Mouse (Mus musculus) lung, postnatal 36 days (tissue): ENCODE data around the gene Mfn2.
"Not testable (repeated sequence)": the region's sequence is repeated elsewhere in the genome, so short reads cannot be mapped to it uniquely, and the experiment has no call there.

ENCODE experiments used
- DNase-seq: peaks from one replicate; pipeline ENCODE4 v3.0.0; 2022; ENCODE audit warnings: mixed read lengths

Gene Mfn2

DNA sequence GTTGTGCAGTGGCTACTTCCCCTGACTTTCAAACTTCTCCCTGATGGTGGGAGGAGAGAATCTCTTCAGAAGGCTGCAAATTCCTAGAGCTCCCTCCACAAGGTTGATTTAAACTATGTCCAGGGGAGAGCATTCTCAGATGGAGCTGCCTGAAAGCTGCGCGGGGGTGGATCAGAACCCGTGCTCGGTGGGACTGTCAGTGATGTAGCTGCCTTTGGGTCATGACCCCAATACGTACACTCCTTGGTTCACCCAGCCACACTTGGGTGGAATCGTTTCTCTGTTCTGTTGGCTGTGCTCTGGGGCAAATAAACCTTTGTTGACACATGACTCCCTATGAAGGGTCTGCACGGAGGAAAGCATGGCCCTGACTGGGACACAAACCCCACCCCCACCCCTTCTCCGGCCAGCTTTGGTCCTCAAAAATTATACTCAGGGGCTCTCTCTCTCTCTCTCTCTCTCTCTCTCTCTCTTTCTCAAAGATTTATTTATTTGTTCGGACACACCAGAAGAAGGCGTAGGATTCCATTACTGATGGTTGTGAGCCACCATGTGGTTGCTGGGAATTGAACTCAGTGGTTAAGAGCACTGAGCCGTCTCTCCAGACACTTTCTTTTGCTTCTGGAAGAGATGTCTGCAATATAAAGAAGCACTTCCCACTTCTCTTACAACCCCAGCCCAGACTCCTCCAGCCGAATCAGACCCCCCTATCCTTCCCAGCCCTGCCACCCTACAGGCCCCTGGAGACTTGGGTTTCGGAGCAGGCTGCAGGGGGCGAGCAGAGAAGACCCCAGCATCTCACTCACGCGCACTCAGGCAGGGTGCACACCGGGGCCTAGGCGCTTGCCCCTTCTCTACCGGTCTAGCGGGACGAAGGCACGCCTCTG, 36.7 kb downstream of the Mfn2 start:
- peak; percentile 23 for DNase-seq

DNA sequence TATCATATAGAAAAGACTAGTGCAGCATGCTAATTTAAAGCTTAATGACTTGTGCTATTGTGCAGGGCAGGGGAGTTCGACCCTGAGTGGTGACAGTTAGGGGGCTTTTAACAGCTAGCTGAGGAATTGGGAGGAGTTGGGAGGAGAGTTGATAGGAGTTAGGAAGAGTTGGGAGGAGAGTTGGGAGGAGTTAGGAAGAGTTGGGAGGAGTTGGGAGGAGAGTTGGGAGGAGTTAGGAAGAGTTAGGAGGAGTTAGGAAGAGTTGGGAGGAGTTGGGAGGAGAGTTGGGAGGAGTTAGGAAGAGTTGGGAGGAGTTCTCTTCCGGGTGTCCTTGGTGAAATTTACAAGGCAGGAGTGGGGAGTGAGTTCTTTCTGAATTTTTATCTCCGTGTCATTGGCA, 37.7 kb downstream of the Mfn2 start:
- DNase-seq: peak; percentile 4

- DNase-seq: no peak
These were observed 38.4 kb downstream of the Mfn2 start for GRCm38 (mm10) chr4:147866056-147866455.

DNA sequence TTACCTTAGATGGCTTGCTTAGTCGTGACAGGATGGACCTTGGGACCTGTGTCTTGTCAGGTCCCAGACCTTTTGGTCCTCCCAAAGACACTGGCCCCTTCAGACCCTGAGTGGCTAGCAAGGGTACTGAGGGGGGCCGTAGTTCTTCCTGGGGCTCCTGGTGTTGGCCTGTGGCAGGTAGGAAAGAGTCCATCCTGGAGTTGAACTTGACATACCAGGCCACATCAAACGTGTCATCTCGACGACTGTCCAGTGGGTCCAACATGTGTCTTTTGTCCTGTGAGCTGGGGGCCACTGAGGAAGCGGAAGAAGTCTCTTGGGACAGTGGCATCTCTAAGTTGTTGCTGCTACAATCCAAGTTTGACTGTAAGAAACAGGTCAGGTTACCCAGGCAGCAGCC, 38.9 kb downstream of the Mfn2 start:
- DNase-seq: no peak

- no peak for DNase-seq
These were observed 42.5 kb downstream of the Mfn2 start for GRCm38 (mm10) chr4:147862051-147862450.

GRCm38 (mm10) chr4:147850776-147851175, 53.7 kb downstream of the Mfn2 start:
- DNase-seq: no peak

- no peak for DNase-seq
These were observed 55.9 kb downstream of the Mfn2 start for GRCm38 (mm10) chr4:147848584-147848991.

DNA sequence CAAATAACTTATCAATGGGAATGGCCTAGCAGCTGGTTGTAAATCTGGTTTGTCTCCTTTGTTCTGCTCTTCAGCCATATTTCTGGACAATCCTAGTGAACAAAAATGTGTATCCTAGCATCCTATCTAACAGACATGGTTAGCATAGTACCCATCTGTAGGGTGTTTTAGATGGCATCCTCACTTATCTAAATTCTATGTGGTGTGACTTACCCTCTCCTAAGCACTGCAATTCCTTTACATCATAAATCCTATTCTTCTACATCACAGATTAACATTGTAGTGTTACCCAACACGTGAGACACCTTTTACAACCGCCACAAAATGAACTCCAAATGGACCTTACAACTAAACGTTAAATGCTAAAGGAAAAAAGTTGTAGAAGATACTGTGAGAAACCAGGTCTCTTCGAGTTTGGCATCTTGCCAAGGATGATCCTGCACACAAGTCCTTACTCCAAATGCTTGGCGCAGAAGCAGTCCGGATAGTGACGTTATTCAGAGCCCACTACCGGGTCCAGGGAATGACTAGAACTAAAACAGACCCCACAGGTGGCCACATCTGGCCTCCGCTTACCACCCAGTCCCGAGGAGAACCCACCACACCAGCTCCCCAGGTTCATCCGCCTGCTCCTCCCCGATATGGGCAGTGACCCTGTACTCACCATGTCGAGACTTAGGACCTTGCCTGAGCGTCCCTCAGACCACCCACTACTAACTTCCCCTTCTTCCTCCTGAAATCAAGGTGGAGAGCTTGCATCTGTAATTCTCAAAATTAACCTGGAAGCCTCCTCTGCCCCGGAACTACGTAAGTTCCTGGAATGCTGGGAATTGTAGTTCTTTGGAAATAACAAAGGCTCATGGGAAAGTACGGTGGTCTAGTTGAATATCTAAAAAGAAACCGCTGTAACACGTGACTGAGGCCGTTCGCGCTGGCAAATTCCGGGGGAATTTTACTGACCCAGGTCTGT, 56.6 kb downstream of the Mfn2 start, which contains the start of gene Zfp933:
Gene Zfp933 (minus strand): TSS at position 753 of the 970 bp plus-strand sequence.
- DNase-seq: peak; percentile 92

- DNase-seq: no peak
These were observed 61.6 kb downstream of the Mfn2 start for GRCm38 (mm10) chr4:147842871-147843270.

- DNase-seq: not testable (repeated sequence)
These were observed 65.2 kb downstream of the Mfn2 start for GRCm38 (mm10) chr4:147839282-147839681.

DNA sequence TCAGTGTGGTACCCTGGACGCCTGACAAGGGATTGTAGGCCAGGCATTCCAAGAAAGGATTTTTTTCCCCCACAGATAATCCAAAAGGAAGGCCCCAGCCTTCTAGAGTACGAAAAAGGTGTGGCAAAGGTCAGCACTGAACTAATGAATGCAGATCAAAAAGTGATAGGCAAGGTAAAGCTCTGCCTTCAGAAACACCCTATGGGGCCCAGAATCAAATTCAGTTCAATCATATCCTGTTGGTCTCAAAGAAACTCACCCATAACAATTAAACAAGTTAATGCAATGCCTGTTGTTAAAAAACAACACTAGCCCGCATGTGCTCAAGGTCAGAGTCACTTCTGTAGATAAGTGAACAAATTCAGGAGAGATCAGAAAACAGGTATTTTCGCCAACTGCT, 80.1 kb downstream of the Mfn2 start:
- no peak for DNase-seq
